Mouse (Mus musculus) liver, embryonic 13.5 days (tissue): ENCODE data around the gene Mical1. TPM values are rescaled to one million over a fixed set of nuclear protein-coding genes. Genes with fewer than 3 reads are reported as not detected.

Experiments
- ATAC-seq: fragments of 200-750 bp; cut with Nextera tagmentation; 2 replicates; pipeline ENCODE4 v1.8.0; 2017; ENCODE audit warnings: low read depth, mild to moderate bottlenecking, moderate number of reproducible peaks, moderate library complexity
- DNase-seq: peaks from one replicate; pipeline ENCODE4 v3.0.0; 2022
- H3K27ac ChIP-seq: fragments of 300-500 bp; sonication (generic); 2 replicates; pipeline ENCODE4 v1.5.1; 2015; ENCODE audit warnings: moderate library complexity, mild to moderate bottlenecking, inconsistent platforms
- H3K27me3 ChIP-seq: fragments of 300-500 bp; sonication (generic); 2 replicates; pipeline ENCODE4 v1.6.1; 2015; ENCODE audit warnings: mild to moderate bottlenecking, inconsistent platforms
- H3K36me3 ChIP-seq: fragments of 300-500 bp; sonication (generic); 2 replicates; pipeline ENCODE4 v1.6.1; 2015; ENCODE audit warnings: mild to moderate bottlenecking, inconsistent platforms
- H3K4me1 ChIP-seq: fragments of 300-500 bp; sonication (generic); replicated peaks from 2 replicates; pipeline ENCODE4 v1.6.1; 2015; ENCODE audit warnings: inconsistent platforms
- H3K4me2 ChIP-seq: fragments of 300-500 bp; sonication (generic); 2 replicates; pipeline ENCODE4 v1.6.1; 2015; ENCODE audit warnings: inconsistent platforms, mild to moderate bottlenecking, moderate library complexity
- H3K4me3 ChIP-seq: fragments of 300-500 bp; sonication (generic); replicated peaks from 2 replicates; pipeline ENCODE4 v1.5.1; 2015; ENCODE audit warnings: mild to moderate bottlenecking, inconsistent platforms
- H3K9ac ChIP-seq: fragments of 300-500 bp; sonication (generic); 2 replicates; pipeline ENCODE4 v1.6.1; 2015; ENCODE audit warnings: mild to moderate bottlenecking, inconsistent platforms
- H3K9me3 ChIP-seq: fragments of 300-500 bp; sonication (generic); replicated peaks from 2 replicates; pipeline ENCODE4 v1.6.1; 2016; ENCODE audit warnings: inconsistent platforms
- WGBS: fragments of 180-500 bp; shearing (Covaris S2); methylation state at CpG from one replicate; pipeline ENCODE4 v1.1.7; 2015; ENCODE audit not compliant: insufficient replicate concordance; 5-methylcytosine and 5-hydroxymethylcytosine counted together
- polyA plus RNA-seq: library from polyadenylated mRNA; unstranded; fragments of >200 nt; fragmentation: Nextera tagmentation; extraction: Ambion mirVana; gene quantifications from 2 replicates; pipeline ENCODE4 v1.2.1, GENCODE M21; 2015

The Mical1 gene
- polyA plus RNA-seq, 1 experiment from 2014 or later = 6.0 TPM

DNA sequence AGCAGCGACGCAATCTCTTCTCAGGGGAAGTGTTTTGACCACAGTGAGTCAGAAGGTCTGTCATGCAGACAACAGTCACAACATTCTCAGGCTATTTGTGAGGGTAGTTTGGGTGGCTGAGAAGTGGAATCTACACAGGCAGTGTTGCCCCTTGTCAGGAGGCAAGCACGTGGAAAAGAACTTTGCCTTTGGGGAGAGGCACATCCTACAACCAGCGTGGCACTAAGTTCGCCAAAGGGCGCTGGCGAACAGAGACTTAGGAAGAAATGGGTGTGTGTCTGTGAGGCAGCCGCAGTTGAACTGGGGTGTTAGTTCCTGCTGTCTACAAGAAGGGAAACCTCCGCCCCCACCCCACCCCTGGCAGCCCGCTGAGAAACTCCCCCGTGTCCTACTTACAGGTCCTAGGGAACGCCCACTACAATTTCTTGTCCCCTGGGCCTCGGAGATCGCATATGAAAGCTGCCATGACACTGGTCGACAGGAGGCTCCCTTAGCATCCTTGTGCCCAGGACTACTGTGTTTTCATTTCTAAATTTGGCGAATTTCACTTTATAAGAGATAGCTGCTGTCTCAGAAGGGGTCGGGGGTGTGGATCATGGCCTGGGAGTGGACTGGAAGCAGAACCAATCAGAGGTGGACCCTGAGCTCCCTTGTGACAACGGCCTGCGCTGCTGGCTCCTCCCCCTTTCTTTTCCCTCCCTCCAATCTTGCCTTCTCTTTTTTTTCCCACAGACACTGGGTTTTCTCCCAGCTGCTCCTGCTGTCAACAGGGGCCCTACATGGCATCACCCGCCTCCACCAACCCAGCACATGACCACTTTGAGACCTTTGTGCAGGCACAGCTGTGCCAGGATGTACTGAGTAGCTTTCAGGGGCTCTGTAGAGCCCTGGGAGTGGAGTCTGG lies 1.4 kb downstream of the Mical1 start:
- H3K27me3 ChIP-seq = 0 out of 2 replicates have a peak, but pooled peaks cover 5% of the 10 kb centered on the region
- DNase-seq (peak; percentile 51), ATAC-seq (peak; percentile 45)
- 4% methylated on average over 20 of the region's 20 CpGs for WGBS
- peak overlapping the region; percentile 68 for H3K4me3 ChIP-seq
- H3K9me3 ChIP-seq = no peaks in the 10 kb centered on the region
- H3K36me3 ChIP-seq = no peaks in the 10 kb centered on the region
- peak overlapping the region; percentile 84; the same call in 1 of the 2 replicates for H3K27ac ChIP-seq
- H3K4me2 ChIP-seq = peak overlapping the region; percentile 98
- peak overlapping the region; percentile 74 for H3K9ac ChIP-seq
- peaks cover 85% of the 10 kb centered on the region for H3K4me1 ChIP-seq

DNA sequence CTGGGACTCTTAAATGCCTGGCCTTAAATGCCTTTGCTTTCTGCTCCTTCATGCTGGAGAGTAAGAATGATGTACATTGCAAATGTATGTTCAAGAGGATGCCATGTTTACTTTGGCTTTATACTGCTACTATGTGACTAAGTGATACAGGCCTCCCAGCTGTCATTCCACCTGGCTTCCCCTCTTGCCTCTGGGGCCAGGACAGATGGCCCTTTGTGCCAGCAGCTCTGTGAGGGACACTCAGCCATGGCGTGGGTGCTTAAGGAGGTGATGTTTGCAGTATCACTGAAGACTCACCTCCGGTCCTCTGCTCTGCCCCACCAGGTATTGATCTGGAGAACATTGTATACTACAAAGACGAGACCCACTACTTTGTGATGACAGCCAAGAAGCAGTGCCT lies 3.8 kb downstream of the Mical1 start:
- ATAC-seq = no peak
- no peaks in the 10 kb centered on the region for H3K9me3 ChIP-seq
- no peak overlapping the region for H3K9ac ChIP-seq
- H3K27ac ChIP-seq = no peak overlapping the region
- peaks cover 60% of the 10 kb centered on the region for H3K4me1 ChIP-seq
- no peak for DNase-seq
- no peak overlapping the region for H3K4me2 ChIP-seq
- peaks cover 11% of the 10 kb centered on the region for H3K36me3 ChIP-seq
- 69% methylated on average over 3 of the region's 3 CpGs for WGBS
- 0 out of 2 replicates have a peak, but pooled peaks cover 5% of the 10 kb centered on the region for H3K27me3 ChIP-seq
- no peak overlapping the region for H3K4me3 ChIP-seq

- Histone ChIP-seq H3K9me3 (no peaks in the 10 kb centered on the region), H3K27ac (peak overlapping the region; percentile 13; the same call in 1 of the 2 replicates), H3K9ac (peak overlapping the region; percentile 13; the same call in 1 of the 2 replicates), H3K4me1 (peaks cover 48% of the 10 kb centered on the region), H3K4me2 (peak overlapping the region; percentile 49), H3K27me3 (0 out of 2 replicates have a peak, but pooled peaks cover 5% of the 10 kb centered on the region), H3K36me3 (peaks cover 21% of the 10 kb centered on the region), H3K4me3 (peak overlapping the region; percentile 13)
- 45% methylated on average over 33 of the region's 33 CpGs for WGBS
- DNase-seq (peak; percentile 55), ATAC-seq (peak; percentile 71)
Observed at GRCm38 (mm10) chr10:41480938-41481880, 5.1 kb downstream of the Mical1 start.

DNA sequence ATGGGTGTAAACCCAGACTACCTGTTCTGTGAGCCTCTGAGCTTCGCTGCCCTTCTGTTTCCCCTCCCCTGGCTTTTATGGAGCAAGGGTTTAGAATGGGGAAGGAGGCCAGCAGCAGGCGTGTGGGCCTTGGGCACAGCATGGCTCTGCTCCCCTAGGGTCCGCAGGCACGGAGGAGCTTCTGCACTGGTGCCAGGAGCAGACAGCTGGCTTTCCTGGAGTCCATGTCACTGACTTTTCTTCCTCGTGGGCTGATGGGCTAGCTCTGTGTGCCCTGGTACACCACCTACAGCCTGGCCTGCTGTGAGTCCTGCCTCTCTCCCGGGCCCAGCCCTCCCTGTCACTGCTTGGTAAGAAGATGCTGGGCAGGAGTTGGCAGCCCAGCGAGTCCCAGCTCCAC lies 6.3 kb downstream of the Mical1 start:
- WGBS = 75% methylated on average over 7 of the region's 7 CpGs
- peaks cover 34% of the 10 kb centered on the region for H3K36me3 ChIP-seq

GRCm38 (mm10) chr10:41485778-41486177 lies 9.7 kb downstream of the Mical1 start:
- WGBS = 82% methylated on average over 16 of the region's 16 CpGs
- Histone ChIP-seq H3K36me3 (peaks cover 38% of the 10 kb centered on the region), H3K4me3 (no peak overlapping the region), H3K4me2 (no peak overlapping the region), H3K27ac (no peak overlapping the region), H3K9me3 (no peaks in the 10 kb centered on the region), H3K4me1 (peaks cover 36% of the 10 kb centered on the region), H3K27me3 (peaks cover 12% of the 10 kb centered on the region), H3K9ac (no peak overlapping the region)
- DNase-seq (no peak), ATAC-seq (no peak)

More for the DNA sequence above, 6.3 kb downstream of the Mical1 start:
- ATAC-seq (no peak), DNase-seq (no peak)
- no peak overlapping the region for H3K4me2 ChIP-seq
- H3K27ac ChIP-seq = no peak overlapping the region
- peaks cover 35% of the 10 kb centered on the region for H3K4me1 ChIP-seq
- H3K4me3 ChIP-seq = no peak overlapping the region
- no peaks in the 10 kb centered on the region for H3K27me3 ChIP-seq
- no peaks in the 10 kb centered on the region for H3K9me3 ChIP-seq
- H3K9ac ChIP-seq = no peak overlapping the region

GRCm38 (mm10) chr10:41486506-41487170 lies 10.5 kb downstream of the Mical1 start:
- 72% methylated on average over 14 of the region's 14 CpGs for WGBS
- peaks cover 38% of the 10 kb centered on the region for H3K36me3 ChIP-seq
- ATAC-seq = no peak

DNA sequence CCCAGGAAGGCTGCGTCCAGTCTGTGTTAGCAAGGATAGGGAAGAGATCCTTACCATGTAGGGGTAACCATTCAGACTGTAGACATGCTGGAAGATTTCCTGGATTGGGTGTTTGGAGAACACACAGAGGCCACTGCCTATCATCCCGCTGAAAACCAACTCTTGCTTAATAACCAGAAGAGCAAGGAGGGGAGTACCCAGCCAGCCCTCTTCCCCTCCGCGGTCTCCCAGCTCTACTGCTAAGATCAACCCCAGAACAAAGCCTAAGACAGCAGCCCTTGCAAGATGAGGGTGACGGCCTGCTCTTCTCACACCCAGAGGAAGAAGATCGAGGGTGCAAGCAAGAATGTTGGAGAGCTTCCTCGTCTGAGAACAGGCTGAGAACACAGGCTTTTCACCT lies 12.8 kb downstream of the Mical1 start:
- Histone ChIP-seq H3K4me2 (peak overlapping the region; percentile 100), H3K9ac (peak overlapping the region; percentile 68)

More at GRCm38 (mm10) chr10:41486506-41487170, 10.5 kb downstream of the Mical1 start:
- DNase-seq = no peak
- Histone ChIP-seq H3K9ac (no peak overlapping the region), H3K4me1 (peaks cover 28% of the 10 kb centered on the region), H3K27me3 (peaks cover 12% of the 10 kb centered on the region), H3K9me3 (no peaks in the 10 kb centered on the region), H3K4me2 (no peak overlapping the region), H3K4me3 (no peak overlapping the region), H3K27ac (no peak overlapping the region)

GRCm38 (mm10) chr10:41489294-41489693 lies 13.2 kb downstream of the Mical1 start:
- DNase-seq (no peak), ATAC-seq (0 out of 2 replicates have a peak, but pooled peaks have one; percentile 16)
- Histone ChIP-seq H3K4me1 (peaks cover 24% of the 10 kb centered on the region), H3K9me3 (no peaks in the 10 kb centered on the region), H3K36me3 (peaks cover 32% of the 10 kb centered on the region), H3K4me3 (peak overlapping the region; percentile 71), H3K4me2 (peak overlapping the region; percentile 100), H3K27ac (no peak overlapping the region), H3K27me3 (peaks cover 15% of the 10 kb centered on the region), H3K9ac (peak overlapping the region; percentile 68)
- WGBS = 56% methylated on average over 8 of the region's 8 CpGs

More for the DNA sequence above, 12.8 kb downstream of the Mical1 start:
- no peak for ATAC-seq
- peak overlapping the region; percentile 71 for H3K4me3 ChIP-seq
- 31% methylated on average over 7 of the region's 7 CpGs for WGBS
- peaks cover 15% of the 10 kb centered on the region for H3K27me3 ChIP-seq
- H3K36me3 ChIP-seq = peaks cover 37% of the 10 kb centered on the region
- no peak for DNase-seq
- H3K27ac ChIP-seq = no peak overlapping the region
- H3K9me3 ChIP-seq = no peaks in the 10 kb centered on the region
- peaks cover 24% of the 10 kb centered on the region for H3K4me1 ChIP-seq

- peak within 1 kb of the TSS; percentile 43 for H3K27ac ChIP-seq
- no peaks in the 10 kb centered on the region for H3K9me3 ChIP-seq
- peak within 1 kb of the TSS; percentile 100 for H3K4me2 ChIP-seq
- H3K36me3 ChIP-seq = peaks cover 27% of the 10 kb centered on the region
- peak within 1 kb of the TSS; percentile 71 for H3K4me3 ChIP-seq
- H3K4me1 ChIP-seq = peaks cover 24% of the 10 kb centered on the region
- peaks cover 15% of the 10 kb centered on the region for H3K27me3 ChIP-seq
- 2% methylated on average over 50 of the region's 50 CpGs for WGBS
- ATAC-seq (peak; percentile 91), DNase-seq (peak; percentile 95)
- H3K9ac ChIP-seq = peak within 1 kb of the TSS; percentile 73
Observed at GRCm38 (mm10) chr10:41489708-41490517, 13.8 kb downstream of the Mical1 start, which contains the start of the genes Smpd2 and Ppil6. Gene Smpd2 (minus strand): TSS chr10:41490369. Gene Ppil6 (plus strand): TSS chr10:41490439.

- ATAC-seq (no peak; the same call in 1 of the 2 replicates), DNase-seq (no peak)
- Histone ChIP-seq H3K9me3 (no peaks in the 10 kb centered on the region), H3K27ac (no peak overlapping the region), H3K4me3 (peak overlapping the region; percentile 71), H3K4me1 (peaks cover 24% of the 10 kb centered on the region), H3K36me3 (peaks cover 22% of the 10 kb centered on the region), H3K4me2 (peak overlapping the region; percentile 100), H3K9ac (peak overlapping the region; percentile 73), H3K27me3 (peaks cover 15% of the 10 kb centered on the region)
- under 1% methylated on average over 29 of the region's 29 CpGs for WGBS
Observed at GRCm38 (mm10) chr10:41490518-41490873, 14.4 kb downstream of the Mical1 start.
